Mouse (Mus musculus) cerebellum, adult 2 months (tissue): ENCODE measurements at regions not wholly inside any gene's neighbourhood (a gene's known extent, or its start where the extent isn't known, plus 50 kb on each side); places are given as distances from the start of the nearest gene placed in this dataset.

ENCODE experiments used
- CTCF ChIP-seq: fragments of 200-500 bp; IDR thresholded peaks from 2 replicates; pipeline ENCODE4 v1.5.1; 2011; ENCODE audit warnings: low read depth, mild to moderate bottlenecking, control low read depth, low read length, moderate library complexity, borderline replicate concordance; ENCODE audit not compliant: insufficient read depth
- POLR2A ChIP-seq: fragments of 200-500 bp; IDR thresholded peaks from 2 replicates; pipeline ENCODE4 v1.6.1; 2011; ENCODE audit warnings: low read length, control low read depth, borderline replicate concordance; ENCODE audit not compliant: insufficient read depth

DNA sequence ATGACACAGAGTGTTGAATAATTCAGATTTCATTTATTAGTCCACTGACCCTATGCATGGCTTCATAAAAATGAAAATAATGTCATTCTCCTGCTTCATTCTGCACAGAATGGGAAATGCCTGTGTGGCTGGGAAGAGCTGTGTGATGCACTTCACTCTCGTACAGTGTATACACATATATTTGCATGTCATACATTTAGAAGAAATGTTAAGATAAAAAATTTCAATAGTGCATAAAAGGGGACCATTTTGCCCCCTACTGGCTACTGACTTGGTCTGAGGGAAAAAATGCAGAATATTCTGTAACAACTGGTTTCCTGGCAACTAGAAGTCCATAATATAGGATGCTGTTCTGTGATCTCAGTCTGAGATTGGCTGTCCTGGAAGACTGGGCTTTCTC, 580.5 kb downstream of the Zfp352 start:
- TF ChIP-seq CTCF (no peak), POLR2A (no peak)
